ENCODE assay signal across 15 mouse cellular contexts in genomic region chr14:18667755-18668154, GRCm38 (mm10).
"Had no signal": no experiment of that assay in that cellular context is flagged by ENCODE, and none has a peak within 500 bp of the region (broad histone marks: within the 10 kb centered on the region; RNA-seq: fewer than 3 reads in every experiment).

No protein-coding gene starts in this region.

- H3K27me3 ChIP-seq: kidney, embryonic 15.5 days; limb, embryonic 12.5 days; limb, embryonic 15.5 days; liver, embryonic 12.5 days; liver, embryonic 15.5 days; lung, embryonic 15.5 days had no signal

- H3K4me1 ChIP-seq: kidney, embryonic 15.5 days; limb, embryonic 12.5 days; liver, embryonic 12.5 days; liver, embryonic 15.5 days; lung, embryonic 15.5 days had no signal

- H3K4me2 ChIP-seq: kidney, embryonic 15.5 days; limb, embryonic 12.5 days; limb, embryonic 15.5 days; liver, embryonic 12.5 days; liver, embryonic 15.5 days; lung, embryonic 15.5 days; midbrain, embryonic 11.5 days had no signal

- DNase-seq: kidney, postnatal 10 days; kidney, postnatal 4 days; left cerebral cortex, postnatal 4 days; midbrain, embryonic 14.5 days; thymus, adult 2 months; thymus, postnatal 14 days; thymus, postnatal 4 days had no signal

- H3K36me3 ChIP-seq: kidney, embryonic 15.5 days; limb, embryonic 12.5 days; limb, embryonic 15.5 days; liver, embryonic 12.5 days; liver, embryonic 15.5 days; lung, embryonic 15.5 days had no signal

- H3K4me3 ChIP-seq: kidney, embryonic 15.5 days; limb, embryonic 12.5 days; limb, embryonic 15.5 days; liver, embryonic 12.5 days; liver, embryonic 15.5 days; lung, embryonic 15.5 days had no signal

- H3K9ac ChIP-seq: kidney, embryonic 15.5 days; limb, embryonic 12.5 days; limb, embryonic 15.5 days; liver, embryonic 12.5 days; liver, embryonic 15.5 days; lung, embryonic 15.5 days had no signal

- H3K9me3 ChIP-seq: kidney, embryonic 15.5 days; limb, embryonic 12.5 days; limb, embryonic 15.5 days; liver, embryonic 12.5 days; liver, embryonic 15.5 days; lung, embryonic 15.5 days had no signal

- ATAC-seq: liver, embryonic 12.5 days had no signal

- H3K27ac ChIP-seq: kidney, embryonic 15.5 days; limb, embryonic 12.5 days; limb, embryonic 15.5 days; liver, embryonic 12.5 days; liver, embryonic 15.5 days; lung, embryonic 15.5 days; stomach, postnatal 0 days had no signal
